Mouse (Mus musculus): ENCODE measurements around the gene Dock11.

The Dock11 gene

DNA sequence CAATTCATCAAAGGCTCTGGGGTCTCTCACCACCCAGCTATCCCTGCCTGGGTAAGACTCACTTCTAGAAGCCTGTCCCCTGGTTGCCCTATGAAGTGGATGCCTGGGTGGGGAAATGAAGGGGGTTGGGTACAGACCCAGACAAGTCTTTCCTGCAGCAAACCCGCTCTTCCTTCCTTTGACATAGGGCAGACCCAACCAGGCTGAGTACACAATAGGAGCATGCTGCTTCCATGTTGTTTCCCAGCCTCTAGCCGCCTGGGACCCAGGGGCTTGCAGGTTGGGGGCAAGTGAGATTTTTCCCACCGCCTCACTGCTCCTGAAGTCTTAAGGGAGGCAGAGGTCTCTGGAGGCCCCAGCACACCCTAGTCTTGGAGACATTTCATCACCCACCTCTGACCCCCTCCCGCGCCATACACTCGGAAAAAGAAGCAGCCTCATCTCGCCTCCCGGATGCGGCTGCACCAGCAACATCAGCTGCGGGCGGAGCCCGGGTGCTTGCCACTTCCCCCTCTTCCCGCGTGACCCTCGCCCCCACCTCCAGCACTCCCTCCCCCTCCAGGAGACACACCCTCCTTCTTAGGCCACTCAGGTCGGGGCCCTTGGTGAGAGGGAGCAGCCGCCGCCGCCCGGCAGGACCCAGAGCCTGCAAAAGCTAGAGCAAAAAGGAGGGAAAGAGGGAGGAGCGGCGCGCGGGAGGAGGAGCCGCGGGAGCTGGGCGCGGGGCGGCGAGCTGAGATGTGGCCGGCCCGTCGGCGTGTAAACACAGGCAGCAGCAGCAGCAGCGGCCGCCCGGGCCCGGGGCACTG, at the start of gene Dock11:
Dock11 (plus strand) TSS at position 746 of the 809 bp plus-strand sequence.
- ATAC-seq (ENCODE audit: low TSS enrichment): peak; percentile 88

GRCm38 (mm10) chrX:35879703-35880102, 8.9 kb upstream of the Dock11 start:
- no peak for ATAC-seq (ENCODE audit: low TSS enrichment)

- ATAC-seq (ENCODE audit: low TSS enrichment): peak; percentile 69; the same call in 1 of the 2 replicates
Observed at GRCm38 (mm10) chrX:35888945-35889799, 540 bp downstream of the Dock11 start.

GRCm38 (mm10) chrX:35889800-35890106, 1.1 kb downstream of the Dock11 start:
- ATAC-seq (ENCODE audit: low TSS enrichment): no peak

GRCm38 (mm10) chrX:35891534-35892125, 3.0 kb downstream of the Dock11 start:
- no peak for ATAC-seq (ENCODE audit: low TSS enrichment)

- ATAC-seq (ENCODE audit: low TSS enrichment): no peak
Observed at GRCm38 (mm10) chrX:35892377-35892776, 3.7 kb downstream of the Dock11 start.

DNA sequence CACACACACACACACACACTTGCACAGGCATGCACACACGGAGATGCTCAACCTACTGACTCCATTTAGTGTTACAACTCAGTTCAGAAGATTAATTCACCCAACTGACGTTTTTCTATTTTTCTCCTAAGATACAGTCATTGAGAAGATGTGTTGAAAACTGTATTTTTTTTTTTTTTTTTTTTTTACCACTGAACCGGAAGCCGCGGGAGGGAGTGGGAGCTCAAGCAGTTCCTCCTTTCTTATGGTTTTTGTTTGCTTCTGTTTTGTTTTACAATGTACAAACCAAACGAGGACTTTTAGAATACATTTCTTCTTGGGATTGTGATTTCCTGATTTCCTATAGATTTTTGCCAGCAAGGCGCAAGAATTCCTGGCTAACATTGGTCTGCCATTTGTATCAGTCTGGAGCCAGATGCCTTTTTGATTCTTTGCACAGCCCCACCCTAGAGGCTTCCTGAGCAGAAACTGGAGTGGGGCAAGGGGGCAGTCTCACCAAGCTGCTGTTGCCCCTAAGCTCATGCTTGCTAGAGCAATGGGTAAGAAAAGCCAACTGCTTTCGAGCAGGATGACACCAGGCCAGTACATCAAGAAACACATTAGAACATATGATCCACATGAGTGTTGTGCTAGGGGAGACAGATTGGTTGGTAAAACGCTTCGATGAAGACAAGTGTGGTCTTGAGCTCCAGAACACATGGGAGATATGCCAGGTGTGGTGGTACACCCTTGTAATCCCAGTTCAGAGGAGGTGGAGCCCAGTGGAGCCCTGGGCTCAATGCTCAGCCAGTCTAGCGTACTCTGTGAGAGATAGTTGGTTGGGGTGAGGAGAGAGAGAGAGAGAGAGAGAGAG, 9.2 kb downstream of the Dock11 start:
- ATAC-seq (ENCODE audit: low TSS enrichment): no peak

DNA sequence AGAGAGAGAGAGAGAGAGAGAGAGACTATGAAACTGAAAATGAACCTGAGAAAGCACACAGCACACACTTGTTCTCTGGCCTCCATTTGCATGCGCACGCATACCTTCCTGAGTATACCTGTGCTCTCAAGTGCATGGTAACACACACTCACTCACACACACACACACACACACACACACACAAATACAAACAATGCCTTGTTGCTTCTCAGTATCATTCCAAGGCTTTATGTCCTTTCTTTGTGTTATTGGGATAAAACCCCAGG, 9.8 kb downstream of the Dock11 start:
- ATAC-seq (ENCODE audit: low TSS enrichment): no peak

DNA sequence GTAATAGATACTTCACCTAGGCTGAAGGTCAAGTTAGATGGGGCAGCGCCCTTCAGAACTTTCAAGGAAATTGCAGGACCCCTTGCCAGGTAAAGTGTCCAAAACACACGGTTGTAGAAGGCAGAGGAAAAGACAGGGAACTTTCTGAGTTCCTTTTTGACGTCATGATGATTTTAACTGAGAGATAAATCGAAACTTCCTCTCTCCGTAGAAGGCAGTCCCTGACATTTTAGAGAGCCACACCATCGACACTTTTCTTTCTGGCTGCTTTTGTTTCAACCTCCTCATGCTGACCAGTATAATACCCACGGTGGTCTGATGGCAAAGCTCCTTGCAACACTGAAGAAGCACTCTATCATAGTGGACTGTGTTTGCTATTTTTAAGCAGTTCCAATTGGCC, 15.7 kb downstream of the Dock11 start:
- no peak for ATAC-seq (ENCODE audit: low TSS enrichment)

DNA sequence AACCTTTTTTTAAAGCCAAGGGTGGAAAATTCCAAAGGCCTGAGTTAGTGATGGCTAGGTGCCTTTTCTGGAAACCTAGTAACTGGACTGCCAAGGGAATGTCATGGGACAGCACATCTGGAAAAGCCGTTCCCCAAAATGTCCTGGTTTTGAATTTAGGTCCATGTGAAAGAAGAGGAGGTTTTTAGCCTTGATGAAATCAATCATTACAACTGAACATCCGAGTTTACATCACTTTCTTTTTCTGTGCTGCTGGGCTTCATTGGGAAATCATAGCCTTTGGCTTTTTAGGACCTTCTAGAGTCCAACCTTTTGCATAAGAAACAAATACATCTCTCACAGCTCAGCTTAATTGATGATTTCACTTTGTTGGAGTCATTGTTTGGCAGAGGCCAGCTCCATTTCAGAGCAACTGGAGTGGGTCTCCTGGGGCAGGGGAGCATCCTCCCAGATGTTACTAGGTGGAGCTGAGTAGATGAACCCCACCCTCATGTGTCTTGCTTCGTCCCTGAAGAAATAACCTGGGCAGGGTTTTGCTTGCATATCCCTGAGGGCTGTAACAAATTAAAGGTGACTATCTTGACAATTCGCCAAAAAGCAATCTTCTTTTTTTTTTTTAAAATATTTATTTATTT, 18.2 kb downstream of the Dock11 start:
- no peak for ATAC-seq (ENCODE audit: low TSS enrichment)

GRCm38 (mm10) chrX:35919558-35919957, 30.9 kb downstream of the Dock11 start:
- ATAC-seq (ENCODE audit: low TSS enrichment): no peak

- ATAC-seq (ENCODE audit: low TSS enrichment): peak; percentile 20; the same call in 1 of the 2 replicates
Observed at GRCm38 (mm10) chrX:35920096-35920607, 31.5 kb downstream of the Dock11 start.

GRCm38 (mm10) chrX:35921922-35922321, 33.3 kb downstream of the Dock11 start:
- ATAC-seq (ENCODE audit: low TSS enrichment): no peak

GRCm38 (mm10) chrX:35924705-35925264, 36.2 kb downstream of the Dock11 start:
- ATAC-seq (ENCODE audit: low TSS enrichment): no peak

- no peak for ATAC-seq (ENCODE audit: low TSS enrichment)
Observed at GRCm38 (mm10) chrX:35930094-35930933, 41.7 kb downstream of the Dock11 start.

DNA sequence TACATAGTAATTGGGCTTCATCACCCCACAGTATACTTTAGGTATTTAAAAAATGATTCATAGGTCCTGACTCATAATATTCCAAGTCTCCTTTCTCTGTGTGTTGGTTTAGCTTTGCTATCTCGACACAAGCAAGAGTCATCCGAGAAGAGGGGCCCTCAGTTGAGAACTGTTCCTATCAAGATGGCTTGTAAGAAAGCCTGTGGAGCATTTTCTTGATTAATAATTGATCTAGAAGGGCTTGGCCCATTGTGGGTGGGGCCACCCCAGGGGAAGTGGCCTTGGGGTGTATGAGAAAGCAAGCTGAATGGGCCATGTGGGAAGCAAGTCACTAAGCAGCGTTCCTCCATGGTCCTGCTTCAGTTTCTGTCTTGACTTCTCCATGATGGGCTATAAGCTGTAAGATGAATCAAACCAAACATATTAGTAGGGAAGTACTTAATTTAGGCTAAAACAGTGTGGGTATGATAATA, 42.3 kb downstream of the Dock11 start:
- ATAC-seq (ENCODE audit: low TSS enrichment): no peak

DNA sequence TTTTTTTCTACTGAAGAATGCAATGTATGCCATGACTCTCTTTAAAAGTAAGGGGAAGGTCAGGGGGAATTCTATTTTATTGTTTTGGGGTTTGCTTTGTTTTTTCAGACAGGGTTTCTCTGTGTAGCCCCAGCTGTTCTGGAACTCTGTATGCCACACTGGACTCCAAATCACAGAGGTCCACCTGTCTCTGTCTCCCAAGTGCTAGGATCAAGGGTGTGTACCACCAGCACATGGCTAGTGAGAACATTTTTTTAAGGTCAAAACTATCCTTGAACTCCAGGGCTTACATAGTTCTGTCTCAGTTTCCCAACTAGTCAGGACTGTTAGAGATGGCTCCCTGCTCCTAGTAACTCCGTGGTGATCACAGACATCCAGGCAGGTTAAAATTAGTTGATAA, 43.3 kb downstream of the Dock11 start:
- no peak for ATAC-seq (ENCODE audit: low TSS enrichment)

DNA sequence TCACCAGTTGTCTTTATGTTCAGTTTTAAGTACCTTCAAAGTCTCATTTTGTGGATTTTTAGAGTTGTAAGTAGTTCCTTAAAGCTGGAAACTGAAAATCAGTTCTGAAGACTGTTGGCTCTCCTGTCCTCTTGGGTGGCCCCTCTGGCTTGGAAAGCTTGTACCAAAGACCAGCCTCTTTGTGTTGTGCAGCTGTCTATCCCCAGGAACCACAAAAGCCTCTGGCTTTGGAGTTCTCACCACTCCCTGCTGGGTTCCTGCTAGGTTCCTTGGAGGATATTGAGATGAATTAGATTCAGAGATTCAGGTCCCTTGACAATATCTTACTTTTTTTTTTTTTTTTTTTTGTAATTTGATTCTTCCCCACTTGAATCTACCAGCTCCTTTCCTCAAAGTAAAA, 44.3 kb downstream of the Dock11 start:
- ATAC-seq (ENCODE audit: low TSS enrichment): no peak

- ATAC-seq (ENCODE audit: low TSS enrichment): no peak
Observed at GRCm38 (mm10) chrX:35938112-35938511, 49.5 kb downstream of the Dock11 start.

GRCm38 (mm10) chrX:35946394-35946793, 57.8 kb downstream of the Dock11 start:
- no peak for ATAC-seq (ENCODE audit: low TSS enrichment)
